Mouse (Mus musculus): Measurements from ENCODE around the gene Esp15.
"Not testable (repeated sequence)": the region's sequence is repeated elsewhere in the genome, so short reads cannot be mapped to it uniquely, and the experiment has no call there.

Gene Esp15

DNA sequence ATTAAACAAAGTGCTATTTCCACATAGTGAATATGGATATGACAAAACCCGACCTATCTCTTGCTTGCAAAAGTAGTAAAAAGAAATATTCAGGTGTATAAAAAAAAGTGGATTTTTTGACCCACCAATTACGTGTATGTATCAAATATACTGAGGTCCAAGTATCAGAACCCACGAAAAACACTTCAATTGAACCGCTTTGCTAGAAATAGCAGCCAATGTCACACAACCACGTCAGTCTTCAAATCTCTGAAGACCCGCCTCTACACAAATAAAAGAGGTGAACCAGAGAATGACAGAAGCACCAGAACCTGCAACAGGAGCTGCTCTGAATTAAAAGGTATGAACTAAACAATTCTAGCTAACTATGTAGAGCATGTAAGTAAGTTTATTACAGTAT lies at the start of gene Esp15:
Esp15 (plus strand) TSS at position 301 of the 400 bp plus-strand sequence.
- DNase-seq (ENCODE audit: low spot score): not testable (repeated sequence)

- DNase-seq (ENCODE audit: low spot score): no peak
Measured at GRCm38 (mm10) chr17:39591550-39591949, 49.2 kb upstream of the Esp15 start.
